Mouse (Mus musculus) brain, embryonic 18.5 days (tissue): ENCODE data around the gene Ppm1n.

Experiments
- DNase-seq: peaks from one replicate; pipeline ENCODE4 v3.0.0-alpha.2; 2012; ENCODE audit warnings: low read depth, low spot score

The Ppm1n gene

DNA sequence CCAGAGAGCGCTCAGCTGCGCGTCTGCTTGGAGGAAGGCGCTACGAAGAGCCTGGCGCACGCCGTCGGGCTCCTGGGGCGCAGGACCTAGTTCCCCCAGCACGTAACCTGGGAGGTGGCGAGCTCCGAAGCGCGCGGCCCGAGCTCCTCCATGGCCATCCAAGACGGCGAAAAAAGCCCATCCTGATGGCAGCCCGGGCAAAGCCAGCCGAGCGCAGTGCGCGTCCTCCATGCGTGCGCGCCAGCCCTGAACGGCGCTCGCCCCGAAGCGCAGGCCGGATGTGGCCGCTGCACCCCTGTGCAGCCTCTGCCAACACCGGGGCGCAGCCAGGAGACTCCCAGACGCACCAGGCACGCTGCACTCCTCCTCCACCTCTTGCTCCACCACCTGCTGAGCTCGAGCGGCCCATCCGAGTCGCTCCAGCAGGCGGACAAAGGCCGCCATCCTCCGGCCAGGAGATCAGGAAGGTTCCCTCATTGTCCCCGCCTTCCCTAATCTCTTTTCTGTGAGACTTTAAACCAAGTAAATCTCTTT lies at the start of gene Ppm1n:
Gene Ppm1n, minus strand, starts transcription at position 484 of the 534 bp plus-strand sequence.
- DNase-seq: no peak

DNA sequence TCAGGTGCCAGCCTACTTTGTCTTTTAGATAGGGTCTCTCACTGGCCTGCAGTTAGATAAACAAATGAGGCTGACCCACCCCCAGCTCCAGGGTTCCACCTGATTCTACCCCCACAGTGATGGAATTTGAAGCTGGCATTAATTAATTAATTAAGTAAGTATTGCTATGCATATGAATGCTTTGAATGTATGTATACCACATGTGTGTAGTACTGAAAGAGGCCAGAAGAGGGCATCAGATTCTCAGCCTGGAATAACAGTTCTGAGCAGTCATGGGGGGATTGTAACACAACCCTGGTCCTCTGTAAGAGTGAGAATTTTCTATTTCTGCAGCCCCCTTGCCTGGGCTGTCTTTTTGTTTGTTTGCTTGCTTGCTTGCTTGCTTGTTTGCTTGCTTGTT lies 48.6 kb upstream of the Ppm1n start:
- DNase-seq: no peak

GRCm38 (mm10) chr7:19327782-19328181 lies 47.9 kb upstream of the Ppm1n start:
- DNase-seq: no peak

DNA sequence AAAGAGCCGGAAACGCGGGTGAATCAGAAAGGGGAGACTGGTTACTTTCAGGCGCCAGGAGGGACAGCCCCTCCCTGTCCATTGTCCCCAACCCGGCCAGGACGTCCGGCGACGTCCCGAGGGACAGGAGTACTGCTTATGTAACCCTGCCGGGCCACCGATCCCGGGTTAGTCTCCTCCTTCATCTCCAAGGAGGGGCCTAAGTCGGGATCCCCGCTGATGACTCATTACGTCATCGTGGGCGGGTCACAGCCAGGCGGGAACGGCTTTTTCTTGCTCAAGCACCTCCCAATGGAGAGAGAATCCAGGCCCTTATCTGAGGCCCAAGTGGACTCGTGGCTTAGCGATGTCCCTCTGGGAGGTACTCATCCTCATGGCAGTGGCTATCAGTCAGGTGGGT lies 47.3 kb upstream of the Ppm1n start:
- no peak for DNase-seq

DNA sequence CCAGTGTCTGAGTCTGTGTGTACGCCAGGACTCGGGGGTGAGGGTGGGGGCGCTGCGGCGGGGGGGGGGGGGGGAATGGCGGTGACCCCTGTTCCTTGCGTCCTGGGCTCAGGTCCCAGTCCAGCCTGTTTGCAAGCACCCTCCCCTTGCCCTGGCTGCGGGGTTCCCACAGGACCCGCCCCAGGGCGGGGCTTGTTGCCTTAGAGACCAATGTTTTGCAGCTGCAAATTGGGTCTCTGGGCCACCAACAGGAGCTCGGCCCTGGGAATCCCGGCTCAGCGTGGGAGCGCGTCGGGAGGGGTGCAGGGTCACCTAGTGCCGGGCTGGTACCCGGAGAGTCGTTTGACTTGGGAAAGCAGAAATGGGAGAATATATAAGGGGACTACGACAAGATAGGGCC lies 46.5 kb upstream of the Ppm1n start:
- no peak for DNase-seq

GRCm38 (mm10) chr7:19325262-19326199 lies 45.7 kb upstream of the Ppm1n start:
- no peak for DNase-seq

DNA sequence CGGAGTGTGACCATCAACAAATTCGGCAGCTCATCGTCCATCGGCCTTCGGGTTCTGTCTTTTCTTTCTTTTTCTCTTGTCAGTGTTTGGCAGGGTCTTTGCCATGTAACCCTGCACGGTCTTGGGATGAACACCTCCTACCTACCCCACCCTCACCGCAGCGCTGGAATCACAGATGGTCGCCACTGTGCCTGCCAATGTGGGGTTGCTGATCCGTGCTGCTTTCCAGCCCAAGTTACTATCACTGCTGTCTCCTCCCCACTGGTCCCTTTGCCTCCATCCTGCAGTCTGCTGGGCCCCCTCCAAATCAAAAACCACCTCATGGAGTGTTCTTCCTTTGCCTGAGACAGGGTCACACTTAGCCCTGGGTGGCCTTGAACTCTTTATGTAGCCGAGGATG lies 44.4 kb upstream of the Ppm1n start:
- DNase-seq: no peak

- no peak for DNase-seq
Observed at GRCm38 (mm10) chr7:19322489-19322888, 42.6 kb upstream of the Ppm1n start.

DNA sequence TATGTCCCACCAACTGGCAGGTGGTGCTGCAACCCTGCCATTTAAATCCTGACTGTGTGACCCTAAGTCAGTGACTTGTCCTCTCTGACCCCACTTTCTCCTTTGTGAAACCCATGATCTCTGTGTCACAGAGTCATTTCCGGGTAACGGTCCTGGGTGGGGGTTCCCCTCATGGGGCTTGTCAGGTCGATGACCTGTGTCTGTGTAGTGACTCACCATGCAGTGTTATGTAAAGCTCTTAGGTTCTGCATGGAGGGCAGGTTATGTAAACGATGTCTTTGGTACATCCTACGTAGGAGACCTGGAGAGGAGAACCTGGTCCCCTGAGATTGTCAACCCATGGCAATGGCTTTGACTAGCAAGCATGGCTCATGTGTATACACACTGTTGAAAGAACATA lies 41.6 kb upstream of the Ppm1n start:
- DNase-seq: no peak

GRCm38 (mm10) chr7:19320637-19321036 lies 40.8 kb upstream of the Ppm1n start:
- no peak for DNase-seq

DNA sequence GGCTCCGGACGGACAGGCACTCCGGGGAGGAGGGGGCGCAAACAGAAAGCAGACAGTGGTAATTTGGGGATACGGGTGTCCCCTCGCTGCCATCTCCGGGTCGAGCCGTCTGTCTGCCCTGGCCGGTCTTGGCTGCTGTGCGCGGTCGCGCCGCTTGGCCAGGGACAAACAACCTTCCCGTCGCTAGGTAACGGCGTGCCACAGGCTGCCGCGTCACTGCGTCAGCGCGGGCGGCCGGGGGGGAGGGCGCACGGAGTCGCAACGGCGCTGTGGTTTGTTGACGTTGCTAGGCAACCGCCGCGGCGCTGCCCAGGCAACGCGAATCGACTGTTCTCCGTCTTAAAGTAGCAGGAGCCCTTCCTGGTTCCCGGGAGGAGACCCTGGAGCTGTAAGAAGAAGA lies 40.0 kb upstream of the Ppm1n start:
- DNase-seq: peak; percentile 92

DNA sequence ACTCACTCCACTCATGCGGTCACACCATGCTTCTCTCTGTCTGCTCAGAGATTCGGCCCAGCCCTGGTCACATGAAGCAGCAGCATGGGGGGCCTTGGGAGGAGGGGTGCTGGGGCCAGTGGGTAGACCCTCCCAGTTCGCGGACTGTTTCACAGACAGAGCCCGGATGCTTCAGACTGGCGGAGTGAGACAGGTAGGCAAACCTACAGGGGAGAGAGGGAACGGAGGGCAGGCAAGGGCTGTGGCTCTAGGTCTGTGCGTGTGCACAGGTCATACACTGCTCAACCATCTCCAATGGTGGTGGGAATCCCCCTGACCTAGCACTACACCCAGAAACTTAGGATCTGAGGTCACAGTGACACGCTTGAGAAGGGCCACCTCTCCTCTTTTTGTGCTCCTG lies 39.6 kb upstream of the Ppm1n start:
- DNase-seq: no peak

DNA sequence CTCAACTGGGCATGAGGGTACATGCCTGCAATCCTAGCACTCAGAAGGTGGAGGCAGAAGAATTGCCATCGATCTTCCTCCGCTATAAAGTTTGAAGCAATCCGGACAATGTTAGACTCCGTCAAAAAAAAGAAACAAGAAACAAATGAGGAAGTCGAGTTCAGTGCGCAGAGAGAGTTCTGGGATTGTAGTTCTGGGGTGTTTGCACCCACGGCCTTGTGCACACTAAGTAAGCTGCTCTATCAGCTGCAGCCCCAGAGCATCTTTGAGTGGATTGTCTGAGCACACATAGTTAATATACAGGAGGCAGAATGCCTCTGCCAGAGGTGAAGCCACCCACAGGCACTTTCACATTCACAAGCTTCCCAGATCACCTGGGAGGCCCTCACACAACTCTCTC lies 38.8 kb upstream of the Ppm1n start:
- no peak for DNase-seq

DNA sequence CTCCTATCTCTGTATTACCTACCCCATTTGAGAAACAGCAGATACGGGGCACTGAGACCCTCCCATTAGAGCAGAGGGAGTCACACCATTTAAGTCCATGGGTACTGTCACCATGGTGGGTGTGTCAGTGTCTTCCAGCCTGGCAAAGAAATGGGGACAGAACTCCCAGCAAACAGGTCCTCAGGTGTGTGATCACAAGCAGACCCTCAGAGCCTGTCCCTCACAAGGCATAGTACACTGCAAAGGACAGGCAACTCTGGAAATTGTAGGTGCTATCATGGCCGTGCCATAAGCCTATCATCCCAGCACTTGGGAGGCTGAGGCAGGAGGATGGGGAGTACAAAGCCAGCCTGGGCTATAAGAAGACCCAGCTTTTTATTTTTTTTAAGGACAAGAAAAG lies 38.3 kb upstream of the Ppm1n start:
- DNase-seq: no peak

GRCm38 (mm10) chr7:19316451-19317161 lies 36.7 kb upstream of the Ppm1n start:
- DNase-seq: no peak

DNA sequence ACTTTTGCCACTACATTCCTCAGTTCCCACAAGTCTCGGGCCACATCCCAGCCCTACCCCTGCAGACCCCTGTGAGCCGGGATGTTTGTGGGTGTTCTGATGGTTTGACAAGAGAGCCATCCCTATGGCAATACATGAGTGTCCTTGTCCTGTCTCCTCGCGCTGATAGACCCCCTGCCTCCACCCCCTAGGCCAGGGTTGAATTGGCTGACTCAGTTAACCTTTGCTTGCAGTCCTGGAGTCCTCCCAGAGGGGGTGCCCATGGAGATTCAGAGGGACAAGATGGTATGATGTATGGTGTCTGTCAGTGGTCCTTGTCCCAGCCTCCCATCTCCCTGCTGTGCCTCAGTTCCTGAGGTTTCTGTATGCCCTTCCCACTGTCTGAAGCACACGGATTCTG lies 34.2 kb upstream of the Ppm1n start:
- DNase-seq: no peak

DNA sequence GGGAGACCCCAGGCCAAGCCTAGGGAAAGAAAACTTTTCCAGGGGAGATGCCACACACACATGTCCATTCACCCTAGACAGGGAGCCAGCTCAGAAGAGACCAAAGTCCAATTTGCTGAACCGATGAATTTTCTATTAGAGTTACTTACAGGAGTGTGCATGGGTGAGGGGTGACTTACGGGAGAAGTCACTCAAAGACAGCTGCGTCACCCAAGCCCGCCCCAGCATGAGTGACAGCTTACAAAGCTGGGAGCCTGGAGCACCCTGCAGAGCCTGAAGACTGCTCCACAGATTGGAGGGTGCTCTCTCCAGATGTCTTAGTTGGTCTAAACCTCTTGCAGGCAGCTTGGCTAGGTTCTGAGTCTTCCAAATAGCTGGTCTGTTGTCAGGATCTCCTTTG lies 32.1 kb upstream of the Ppm1n start:
- DNase-seq: no peak

DNA sequence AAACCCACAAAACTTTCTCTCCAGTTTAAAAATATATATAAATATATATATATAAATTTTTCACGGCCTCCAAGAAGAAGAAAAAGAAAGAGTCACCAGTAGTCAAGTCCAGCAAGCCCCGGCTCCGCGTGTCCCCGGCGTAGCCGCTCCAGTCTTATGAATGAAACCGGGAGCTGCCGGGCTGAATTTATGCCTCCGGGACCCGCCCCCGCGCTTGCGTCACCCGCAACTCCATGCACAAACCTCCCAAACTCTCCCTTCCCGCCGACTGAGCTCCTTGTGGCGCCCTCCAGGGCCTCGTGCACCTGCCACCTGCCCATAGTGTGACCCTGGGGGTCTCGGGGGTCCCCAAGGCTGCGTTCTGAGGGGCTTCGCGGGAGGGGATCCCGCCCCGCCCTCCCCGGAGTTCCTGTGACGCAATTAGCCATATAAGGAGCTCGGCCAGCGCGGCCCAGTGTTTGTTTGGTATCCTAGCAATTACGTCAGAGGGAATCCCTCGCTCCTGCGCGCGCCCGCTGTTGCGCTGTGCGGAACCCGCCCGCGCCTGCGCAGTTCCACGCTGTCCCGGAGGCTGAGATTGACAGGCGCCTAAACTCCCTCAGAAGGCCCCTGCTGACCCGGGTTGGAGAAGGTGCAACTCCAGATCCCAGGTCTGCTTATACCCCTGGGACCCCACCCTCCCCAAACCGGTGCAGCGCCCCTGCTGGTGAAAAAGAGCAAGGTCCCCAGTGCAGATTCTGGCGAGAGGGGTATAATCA lies 30.2 kb upstream of the Ppm1n start, which contains the start of gene Fosb:
Gene Fosb, minus strand, starts transcription at position 168 of the 758 bp plus-strand sequence.
- peak; percentile 87 for DNase-seq

- no peak for DNase-seq
Observed at GRCm38 (mm10) chr7:19309278-19309883, 29.5 kb upstream of the Ppm1n start.

DNA sequence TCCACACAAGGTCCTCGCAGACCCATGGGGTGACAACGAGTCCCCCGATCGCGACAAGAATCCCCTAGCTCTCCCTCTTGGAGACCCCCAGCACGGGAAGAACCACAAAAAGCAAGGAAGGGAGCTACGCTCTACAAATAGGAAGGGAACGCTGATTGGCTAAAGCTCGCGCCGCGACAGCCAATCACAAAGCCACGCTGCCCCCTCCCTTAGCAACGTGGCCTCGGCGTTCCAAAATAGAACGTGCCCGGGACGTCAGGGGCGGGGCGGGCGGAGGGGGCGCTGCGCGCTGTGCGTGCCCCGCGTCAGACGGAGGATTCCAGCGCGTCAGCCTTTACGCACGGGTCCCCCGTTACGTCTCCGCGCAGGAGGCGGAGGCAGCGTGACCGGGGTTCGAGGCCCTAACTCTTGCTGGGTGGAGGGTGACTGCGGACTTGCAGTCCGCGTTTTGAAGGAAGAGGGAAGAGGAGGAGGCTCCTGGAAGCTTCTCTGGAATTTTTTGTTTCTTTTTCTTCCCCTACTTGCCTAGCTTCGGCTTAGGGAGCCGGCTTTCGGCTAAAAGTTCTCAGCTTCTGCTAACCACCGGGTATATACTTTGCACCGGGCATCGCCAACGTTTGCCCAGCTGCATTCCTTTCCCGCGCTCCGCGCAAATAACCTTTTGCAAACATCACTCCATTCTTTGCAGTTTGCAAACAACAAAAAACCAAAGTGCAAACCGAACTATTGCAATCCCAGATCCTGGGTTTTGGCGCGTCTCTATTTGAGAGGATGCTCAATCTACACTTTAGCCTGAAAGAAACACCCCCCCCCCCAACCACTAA lies 28.8 kb upstream of the Ppm1n start:
- peak; percentile 85 for DNase-seq
